Comparison of ENCODE assay signal across 15 mouse cellular contexts in genomic region chr12:99447791-99448190, GRCm38 (mm10).
"Had no signal": no experiment of that assay in that cellular context is flagged by ENCODE, and none has a peak within 500 bp of the region (broad histone marks: within the 10 kb centered on the region; RNA-seq: fewer than 3 reads in every experiment).

No protein-coding gene starts in this region.

- DNase-seq: gastrocnemius, adult 2 months; gastrocnemius, postnatal 10 days; gastrocnemius, postnatal 25 days; heart, adult 11 months; heart, postnatal 10 days; heart, postnatal 4 days; kidney, adult 18-20 months; kidney, postnatal 10 days; kidney, postnatal 25 days; kidney, postnatal 4 days; liver had no signal

- ATAC-seq: hindbrain, embryonic 16.5 days; inflammation-experienced regulatory T-cells, adult 6 months; intestine, embryonic 15.5 days; intestine, postnatal 0 days had no signal
